Mouse (Mus musculus) embryonic facial prominence, embryonic 11.5 days (tissue): Measurements from ENCODE around the gene Cat. TPM values are rescaled to one million over a fixed set of nuclear protein-coding genes. Genes with fewer than 3 reads are reported as not detected.

Experiments
- ATAC-seq: fragments of 200-750 bp; cut with Nextera tagmentation; replicated peaks from 2 replicates; pipeline ENCODE4 v1.8.0; 2017; ENCODE audit warnings: low read depth; ENCODE audit not compliant: insufficient number of reproducible peaks, low FRiP score, low TSS enrichment
- DNase-seq: peaks from one replicate; pipeline ENCODE4 v3.0.0-alpha.2; 2015; ENCODE audit warnings: low spot score
- H3K27ac ChIP-seq: fragments of 300-500 bp; sonication (generic); replicated peaks from 2 replicates; pipeline ENCODE4 v1.5.1; 2014; ENCODE audit warnings: mild to moderate bottlenecking, low read depth, low read length, control low read depth
- H3K27me3 ChIP-seq: fragments of 300-500 bp; sonication (generic); 2 replicates; pipeline ENCODE4 v1.6.1; 2014; ENCODE audit warnings: mild to moderate bottlenecking, low read length, moderate library complexity, mixed read lengths; ENCODE audit not compliant: control insufficient read depth, insufficient read depth
- H3K36me3 ChIP-seq: fragments of 300-500 bp; sonication (generic); replicated peaks from 2 replicates; pipeline ENCODE4 v1.6.1; 2014; ENCODE audit warnings: low read depth, mild to moderate bottlenecking, low read length, moderate library complexity, mixed read lengths; ENCODE audit not compliant: control insufficient read depth, insufficient read depth
- H3K4me1 ChIP-seq: fragments of 300-500 bp; sonication (generic); 2 replicates; pipeline ENCODE4 v1.6.1; 2014; ENCODE audit warnings: low read length, mixed read lengths; ENCODE audit not compliant: control insufficient read depth, insufficient read depth
- H3K4me2 ChIP-seq: fragments of 300-500 bp; sonication (generic); 2 replicates; pipeline ENCODE4 v1.6.1; 2014; ENCODE audit warnings: low read depth, mild to moderate bottlenecking, control low read depth, low read length, moderate library complexity
- H3K4me3 ChIP-seq: fragments of 300-500 bp; sonication (generic); 2 replicates; pipeline ENCODE4 v1.5.1; 2014; ENCODE audit warnings: low read depth, low read length, control low read depth
- H3K9ac ChIP-seq: fragments of 300-500 bp; sonication (generic); replicated peaks from 2 replicates; pipeline ENCODE4 v1.6.1; 2014; ENCODE audit warnings: mild to moderate bottlenecking, control low read depth, low read length
- H3K9me3 ChIP-seq: fragments of 300-500 bp; sonication (generic); replicated peaks from 2 replicates; pipeline ENCODE4 v1.6.1; 2016; ENCODE audit warnings: mild to moderate bottlenecking, low read length, inconsistent platforms, mixed read lengths; ENCODE audit not compliant: control insufficient read depth
- WGBS: fragments of 180-500 bp; shearing (Covaris S2); extraction: QIAGEN DNeasy Blood & Tissue Kit; methylation state at CpG from one replicate; pipeline ENCODE4 v1.1.7; 2014; 5-methylcytosine and 5-hydroxymethylcytosine counted together
- polyA plus RNA-seq: library from polyadenylated mRNA; unstranded; fragments of >200 nt; fragmentation: Nextera tagmentation; extraction: Ambion mirVana; gene quantifications from 2 replicates; pipeline ENCODE4 v1.2.1, GENCODE M21; 2014

Cat gene
- polyA plus RNA-seq, 1 experiment from 2014 or later: 127 TPM

GRCm38 (mm10) chr2:103411348-103411747 is 73.6 kb downstream of the Cat start, which contains the start of gene Elf5:
Elf5 (plus strand) TSS chr2:103411688.
- Histone ChIP-seq H3K27ac (no peak within 1 kb of the TSS), H3K4me3 (no peak within 1 kb of the TSS), H3K4me1 (no peaks in the 10 kb centered on the region), H3K4me2 (no peak within 1 kb of the TSS), H3K9ac (no peak within 1 kb of the TSS), H3K9me3 (no peaks in the 10 kb centered on the region), H3K36me3 (no peaks in the 10 kb centered on the region), H3K27me3 (no peaks in the 10 kb centered on the region)
- ATAC-seq: no peak
- 84% methylated on average over 6 of the region's 6 CpGs for WGBS
- DNase-seq: no peak

GRCm38 (mm10) chr2:103406239-103406638 is 78.7 kb downstream of the Cat start:
- H3K4me1 ChIP-seq: no peaks in the 10 kb centered on the region
- no peak overlapping the region for H3K4me3 ChIP-seq
- no peak overlapping the region for H3K9ac ChIP-seq
- no peak overlapping the region for H3K4me2 ChIP-seq
- DNase-seq: no peak
- H3K27me3 ChIP-seq: no peaks in the 10 kb centered on the region
- ATAC-seq: no peak
- H3K9me3 ChIP-seq: no peaks in the 10 kb centered on the region
- no peaks in the 10 kb centered on the region for H3K36me3 ChIP-seq
- 78% methylated on average over 3 of the region's 3 CpGs for WGBS
- no peak overlapping the region for H3K27ac ChIP-seq

Other genes starting within 250 kb of the Cat start
- gene Ehf, start 181.9 kb downstream of the Cat start, polyA plus RNA-seq: 0.28 TPM in 2 replicates
- 0.50 and 0.75 TPM in 2 replicates for gene Elf5, start 73.5 kb downstream of the Cat start, polyA plus RNA-seq
- gene Abtb2, start 81.2 kb upstream of the Cat start, polyA plus RNA-seq: 9.7 and 10.2 TPM in 2 replicates